Mouse (Mus musculus) forebrain, postnatal 0 days (tissue): ENCODE measurements around the gene Mettl14. TPM values are rescaled to one million over a fixed set of nuclear protein-coding genes. Genes with fewer than 3 reads are reported as not detected.

Experiments
- ATAC-seq: fragments of 200-750 bp; cut with Nextera tagmentation; 2 replicates; pipeline ENCODE4 v1.8.0; 2017; ENCODE audit warnings: mild to moderate bottlenecking, moderate library complexity
- DNase-seq: peaks from one replicate; pipeline ENCODE4 v3.0.0-alpha.2; 2015
- H3K27ac ChIP-seq: fragments of 300-500 bp; sonication (generic); 2 replicates; pipeline ENCODE4 v1.5.1; 2014; ENCODE audit warnings: low read depth, mild to moderate bottlenecking, antibody characterized with exemption, low read length, moderate library complexity, mixed read lengths
- H3K27me3 ChIP-seq: fragments of 300-500 bp; sonication (generic); 2 replicates; pipeline ENCODE4 v1.6.1; 2014; ENCODE audit warnings: mild to moderate bottlenecking, low read length, mixed read lengths; ENCODE audit not compliant: insufficient read depth
- H3K36me3 ChIP-seq: fragments of 300-500 bp; sonication (generic); 2 replicates; pipeline ENCODE4 v1.6.1; 2014; ENCODE audit warnings: mild to moderate bottlenecking, moderate library complexity; ENCODE audit not compliant: insufficient read depth
- H3K4me1 ChIP-seq: fragments of 300-500 bp; sonication (generic); 2 replicates; pipeline ENCODE4 v1.6.1; 2014; ENCODE audit warnings: antibody characterized with exemption; ENCODE audit not compliant: insufficient read depth
- H3K4me2 ChIP-seq: fragments of 300-500 bp; sonication (generic); 2 replicates; pipeline ENCODE4 v1.6.1; 2014; ENCODE audit warnings: low read depth, mild to moderate bottlenecking, moderate library complexity
- H3K4me3 ChIP-seq: fragments of 300-500 bp; sonication (generic); 2 replicates; pipeline ENCODE4 v1.5.1; 2014; ENCODE audit warnings: low read depth, low read length, mixed read lengths
- H3K9ac ChIP-seq: fragments of 300-500 bp; sonication (generic); 2 replicates; pipeline ENCODE4 v1.6.1; 2014; ENCODE audit warnings: mild to moderate bottlenecking
- H3K9me3 ChIP-seq: fragments of 300-500 bp; sonication (generic); 2 replicates; pipeline ENCODE4 v1.6.1; 2016; ENCODE audit warnings: low read length
- CTCF ChIP-seq: sonication (generic); IDR thresholded peaks from 2 replicates; pipeline ENCODE4 v1.5.1; 2016; ENCODE audit warnings: antibody characterized with exemption, control low read depth, low read depth
- WGBS: fragments of 180-500 bp; shearing (Covaris S2); extraction: QIAGEN DNeasy Blood & Tissue Kit; methylation state at CpG from one replicate; pipeline ENCODE4 v1.1.7; 2014; 5-methylcytosine and 5-hydroxymethylcytosine counted together
- polyA plus RNA-seq: library from polyadenylated mRNA; unstranded; fragments of >200 nt; fragmentation: Nextera tagmentation; extraction: Ambion mirVana; gene quantifications from 2 replicates; pipeline ENCODE4 v1.2.1, GENCODE M21; 2015
- total RNA-seq: library from RNA; depleted of rRNA; stranded (reverse); fragments of >200 nt; gene quantifications from 2 replicates; pipeline ENCODE4 v1.2.3, GENCODE M21; 2014; rRNA removed

Gene Mettl14
- total and polyA plus RNA-seq, 2 experiments from 2014 or later: 8.7 to 14.9 TPM

DNA sequence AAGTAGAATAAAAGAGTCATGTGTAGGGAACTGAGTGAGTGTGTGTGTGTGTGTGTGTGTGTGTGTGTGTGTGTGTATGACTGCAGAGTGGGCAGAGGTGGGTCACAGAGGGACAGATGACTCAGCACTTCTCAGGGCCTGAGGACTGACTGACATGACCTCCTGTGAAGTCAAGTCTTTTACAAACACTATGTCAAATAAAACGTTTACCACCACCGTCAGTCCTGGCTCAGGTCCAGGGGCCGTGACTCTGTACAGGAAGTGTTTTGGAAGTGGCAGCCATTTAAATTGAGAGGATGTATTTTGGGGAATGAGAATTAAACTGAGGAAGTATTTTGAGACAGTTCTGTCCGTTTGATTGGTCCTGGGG is 52.9 kb downstream of the Mettl14 start:
- Histone ChIP-seq H3K9ac (no peak overlapping the region), H3K9me3 (no peaks in the 10 kb centered on the region), H3K4me3 (no peak overlapping the region), H3K36me3 (no peaks in the 10 kb centered on the region), H3K4me2 (no peak overlapping the region), H3K4me1 (no peaks in the 10 kb centered on the region), H3K27me3 (no peaks in the 10 kb centered on the region), H3K27ac (no peak overlapping the region)
- whole genome bisulfite sequencing: 48% methylated on average over 4 of the region's 4 CpGs
- DNase-seq: no peak
- no peak for TF ChIP-seq CTCF
- ATAC-seq: no peak

DNA sequence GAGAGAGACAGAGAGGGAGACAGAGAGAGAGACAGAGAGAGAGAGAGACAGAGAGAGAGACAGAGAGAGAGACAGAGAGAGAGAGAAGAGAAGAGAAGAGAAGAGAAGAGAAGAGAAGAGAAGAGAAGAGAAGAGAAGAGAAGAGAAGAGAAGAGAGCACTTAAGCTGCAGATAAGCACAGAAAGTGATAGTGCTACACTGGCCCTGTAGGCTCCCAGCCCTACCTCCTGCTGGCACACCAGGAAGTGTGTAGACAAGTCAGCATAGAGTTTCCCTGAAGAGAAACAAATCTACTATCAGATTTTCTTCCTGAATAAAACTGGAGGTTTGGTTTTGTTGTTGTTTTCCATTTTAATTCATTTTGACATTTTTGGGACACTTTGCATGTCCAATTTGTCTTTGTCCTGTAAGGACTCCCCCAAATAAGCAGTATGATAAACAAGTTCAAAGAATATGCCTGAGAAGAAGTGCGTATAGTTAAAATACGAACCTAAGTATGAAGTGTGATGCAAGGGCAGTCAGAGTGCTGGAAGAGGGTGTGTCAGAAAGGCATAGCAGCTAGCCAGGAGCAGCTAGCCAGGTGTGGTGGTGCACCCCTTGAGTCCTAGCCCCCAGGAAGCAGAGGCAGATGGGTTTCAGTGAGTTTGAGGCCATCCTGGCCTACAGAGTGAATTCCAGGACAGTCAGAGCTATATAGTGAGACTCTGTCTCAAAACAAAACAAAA is 53.4 kb downstream of the Mettl14 start:
- H3K27ac ChIP-seq: no peak overlapping the region
- H3K9ac ChIP-seq: no peak overlapping the region
- H3K4me2 ChIP-seq: no peak overlapping the region
- H3K4me1 ChIP-seq: no peaks in the 10 kb centered on the region
- no peak overlapping the region for H3K4me3 ChIP-seq
- TF ChIP-seq CTCF: no peak
- H3K9me3 ChIP-seq: no peaks in the 10 kb centered on the region
- WGBS: 85% methylated on average over 2 of the region's 2 CpGs
- no peaks in the 10 kb centered on the region for H3K27me3 ChIP-seq
- DNase-seq (no peak), ATAC-seq (no peak)
- no peaks in the 10 kb centered on the region for H3K36me3 ChIP-seq

DNA sequence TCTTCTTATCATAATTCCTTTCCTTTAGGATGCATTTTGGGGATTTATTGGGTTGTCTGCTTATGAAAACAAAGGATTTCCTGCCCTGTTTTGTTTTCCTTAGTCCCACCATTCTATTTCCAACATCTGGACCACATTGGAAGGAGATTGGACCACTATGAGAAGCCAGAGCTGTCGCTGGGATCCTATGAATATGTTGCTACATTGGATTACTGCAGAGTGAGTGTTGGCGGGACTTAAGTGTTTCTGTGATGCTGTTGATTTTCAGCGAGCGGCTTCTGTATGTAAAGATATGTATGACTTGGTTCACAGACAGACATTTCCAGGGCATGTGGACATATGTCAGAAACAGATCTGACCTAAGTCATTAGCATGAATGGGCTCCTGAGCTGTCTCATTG is 55.7 kb downstream of the Mettl14 start:
- Histone ChIP-seq H3K9me3 (no peaks in the 10 kb centered on the region), H3K36me3 (no peaks in the 10 kb centered on the region), H3K4me3 (no peak overlapping the region), H3K27ac (no peak overlapping the region), H3K4me1 (no peaks in the 10 kb centered on the region), H3K4me2 (no peak overlapping the region), H3K27me3 (no peaks in the 10 kb centered on the region), H3K9ac (no peak overlapping the region)
- DNase-seq (no peak), ATAC-seq (0 out of 2 replicates have a peak, but pooled peaks have one; percentile 28)
- TF ChIP-seq CTCF: no peak
- WGBS: 78% methylated on average over 4 of the region's 4 CpGs

DNA sequence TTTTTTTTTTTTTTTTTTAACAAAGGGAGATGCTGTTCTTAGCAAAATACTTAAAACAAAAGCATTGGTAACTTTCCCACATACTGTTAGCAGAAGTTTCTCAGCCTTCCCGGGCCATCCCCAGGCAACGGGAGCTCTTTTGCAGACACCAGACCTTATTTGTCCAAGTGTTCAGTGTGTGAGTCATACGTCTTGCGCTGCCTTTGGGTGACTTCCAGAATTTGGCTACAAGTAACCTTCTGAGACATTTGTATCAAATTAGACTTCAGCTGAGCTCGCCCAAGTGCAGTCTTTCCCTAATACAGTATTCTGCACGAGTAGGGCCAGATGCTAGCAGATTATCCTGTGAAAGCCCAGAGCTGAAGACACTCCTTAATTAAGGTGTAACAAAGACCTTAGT is 56.7 kb downstream of the Mettl14 start:
- H3K9ac ChIP-seq: no peak overlapping the region
- TF ChIP-seq CTCF: no peak
- DNase-seq (peak; percentile 18), ATAC-seq (peak; percentile 56)
- 28% methylated on average over 6 of the region's 6 CpGs for WGBS
- H3K4me1 ChIP-seq: no peaks in the 10 kb centered on the region
- H3K36me3 ChIP-seq: no peaks in the 10 kb centered on the region
- H3K27ac ChIP-seq: no peak overlapping the region
- no peaks in the 10 kb centered on the region for H3K9me3 ChIP-seq
- H3K4me3 ChIP-seq: no peak overlapping the region
- H3K4me2 ChIP-seq: no peak overlapping the region
- H3K27me3 ChIP-seq: no peaks in the 10 kb centered on the region

DNA sequence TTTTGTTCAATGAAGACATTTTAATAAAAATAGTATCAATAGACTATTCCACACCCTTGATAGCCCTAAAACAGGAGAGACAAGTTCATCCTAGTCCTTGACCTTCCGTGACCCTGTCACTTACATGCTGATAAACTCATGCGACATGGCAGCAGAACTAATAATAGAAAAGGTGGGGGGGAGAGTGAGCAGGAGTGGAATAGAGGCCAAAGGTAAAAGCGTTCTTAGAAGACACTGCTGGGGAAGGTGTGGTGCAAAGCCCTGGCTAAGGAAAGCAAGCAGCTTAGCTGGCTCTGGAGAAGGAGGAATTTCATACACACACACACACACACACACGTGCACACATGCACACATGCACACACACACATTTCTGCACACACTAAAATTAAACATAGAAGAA is 61.6 kb downstream of the Mettl14 start:
- no peaks in the 10 kb centered on the region for H3K27me3 ChIP-seq
- no peak for TF ChIP-seq CTCF
- H3K4me3 ChIP-seq: no peak overlapping the region
- H3K4me1 ChIP-seq: no peaks in the 10 kb centered on the region
- DNase-seq (no peak), ATAC-seq (no peak)
- H3K9me3 ChIP-seq: no peaks in the 10 kb centered on the region
- H3K27ac ChIP-seq: no peak overlapping the region
- WGBS: 82% methylated on average over 4 of the region's 4 CpGs
- no peak overlapping the region for H3K4me2 ChIP-seq
- no peak overlapping the region for H3K9ac ChIP-seq
- H3K36me3 ChIP-seq: no peaks in the 10 kb centered on the region

DNA sequence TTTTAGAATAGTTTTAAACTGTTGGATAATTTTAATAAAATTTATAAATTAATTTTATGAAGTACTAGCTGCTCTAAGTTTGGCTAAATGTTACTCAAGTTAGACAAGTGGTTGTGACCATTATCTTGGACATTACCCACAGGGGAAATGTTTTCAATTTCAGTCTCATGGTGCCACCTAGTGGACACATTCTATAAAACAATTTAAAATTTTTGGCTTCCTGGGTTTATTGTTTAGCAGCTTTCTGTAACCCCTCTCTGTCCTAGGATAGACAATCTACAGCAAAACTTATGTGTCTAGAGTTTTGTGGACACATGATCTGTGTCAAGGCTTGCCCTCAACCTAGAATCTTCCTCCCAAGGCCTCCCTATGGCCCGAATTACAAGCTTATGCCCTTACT is 63.8 kb downstream of the Mettl14 start:
- Histone ChIP-seq H3K9me3 (no peaks in the 10 kb centered on the region), H3K4me3 (no peak overlapping the region), H3K27me3 (no peaks in the 10 kb centered on the region), H3K4me2 (no peak overlapping the region), H3K9ac (no peak overlapping the region), H3K4me1 (no peaks in the 10 kb centered on the region), H3K27ac (no peak overlapping the region), H3K36me3 (no peaks in the 10 kb centered on the region)
- WGBS: 26% methylated on average over 1 of the region's 1 CpGs
- ATAC-seq (peak; percentile 26; the same call in 1 of the 2 replicates), DNase-seq (peak; percentile 80)
- TF ChIP-seq CTCF: peak; percentile 69

DNA sequence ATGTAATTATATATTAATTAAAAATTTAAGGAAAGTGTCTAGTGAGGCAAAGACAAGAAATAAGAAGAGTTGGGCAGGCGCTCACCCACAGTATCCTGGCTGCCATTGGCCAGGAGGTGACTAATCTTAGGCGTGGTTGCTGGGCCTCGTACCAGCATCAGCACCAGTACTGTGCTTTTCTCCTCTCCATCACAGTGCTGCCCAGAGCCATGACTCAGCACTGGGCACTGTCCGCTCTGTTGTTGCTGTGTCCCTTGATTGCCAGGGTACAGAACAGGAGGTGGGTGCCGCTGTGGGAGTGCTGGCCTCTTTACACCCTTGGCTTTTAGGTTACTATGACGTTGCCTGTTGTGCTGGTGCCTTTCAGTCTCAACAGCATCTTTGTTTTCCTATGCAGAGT is 64.3 kb downstream of the Mettl14 start:
- ATAC-seq: peak; percentile 62; the same call in 1 of the 2 replicates
- H3K27me3 ChIP-seq: no peaks in the 10 kb centered on the region
- no peaks in the 10 kb centered on the region for H3K4me1 ChIP-seq
- H3K4me3 ChIP-seq: no peak overlapping the region
- no peak overlapping the region for H3K27ac ChIP-seq
- WGBS: 81% methylated on average over 6 of the region's 6 CpGs
- no peak overlapping the region for H3K9ac ChIP-seq
- no peaks in the 10 kb centered on the region for H3K9me3 ChIP-seq
- no peak for DNase-seq
- TF ChIP-seq CTCF: no peak
- H3K36me3 ChIP-seq: no peaks in the 10 kb centered on the region
- no peak overlapping the region for H3K4me2 ChIP-seq

DNA sequence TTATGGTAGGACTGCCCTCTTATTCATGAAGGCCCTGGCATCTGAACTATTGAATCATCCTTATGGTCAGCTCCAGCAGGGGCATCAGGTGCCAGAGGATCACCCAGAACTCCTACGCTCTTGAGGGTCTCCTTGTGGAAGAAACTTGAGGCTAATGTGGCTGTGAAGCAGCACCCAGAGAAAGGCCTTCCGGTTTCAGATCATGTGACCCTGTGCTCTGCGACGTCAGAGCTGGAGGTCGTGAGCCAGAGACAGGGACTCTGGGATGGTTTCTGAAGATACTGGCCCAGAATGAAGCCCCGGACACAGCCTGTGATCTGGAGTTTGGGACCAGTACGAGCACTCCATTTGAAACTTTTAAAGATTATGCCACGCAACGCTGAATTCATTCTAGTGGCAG is 65.6 kb downstream of the Mettl14 start:
- Histone ChIP-seq H3K4me2 (no peak overlapping the region), H3K27me3 (no peaks in the 10 kb centered on the region), H3K4me1 (no peaks in the 10 kb centered on the region), H3K9me3 (no peaks in the 10 kb centered on the region), H3K36me3 (no peaks in the 10 kb centered on the region), H3K27ac (no peak overlapping the region), H3K4me3 (no peak overlapping the region), H3K9ac (no peak overlapping the region)
- WGBS: 85% methylated on average over 9 of the region's 9 CpGs
- ATAC-seq (no peak), DNase-seq (no peak)
- TF ChIP-seq CTCF: no peak

Other genes starting within 250 kb of the Mettl14 start
- 0.54 and 1.6 TPM in 2 replicates for gene Synpo2, start 150.0 kb downstream of the Mettl14 start, total RNA-seq
- 1.0 and 2.5 TPM in 2 replicates for gene Synpo2, start 150.0 kb downstream of the Mettl14 start, polyA plus RNA-seq
- 21.7 and 36.5 TPM in 2 replicates for gene Sec24d, start 118.7 kb downstream of the Mettl14 start, total RNA-seq
- 14.1 and 16.3 TPM in 2 replicates for gene Sec24d, start 118.7 kb downstream of the Mettl14 start, polyA plus RNA-seq
- 14.5 and 18.9 TPM in 2 replicates for gene Prss12, start 60.8 kb upstream of the Mettl14 start, total RNA-seq
- 14.9 and 17.7 TPM in 2 replicates for gene Prss12, start 60.8 kb upstream of the Mettl14 start, polyA plus RNA-seq